Mouse (Mus musculus): ENCODE results near the gene Krtap4-6. TPM values are rescaled to one million over a fixed set of nuclear protein-coding genes. Genes with fewer than 3 reads are reported as not detected.
"Not testable (repeated sequence)": the region's sequence is repeated elsewhere in the genome, so short reads cannot be mapped to it uniquely, and the experiment has no call there.

The Krtap4-6 gene
- not detected in 2 replicates for total RNA-seq (2015; ENCODE audit: low replicate concordance)
- not detected in 2 replicates for total RNA-seq (2017; ENCODE audit: low replicate concordance)

GRCm38 (mm10) chr11:99665860-99666259 is at the start of gene Krtap4-6:
Krtap4-6 (minus strand) TSS chr11:99665960.
- no peak for ATAC-seq (replicated peaks; ENCODE audit: low FRiP score, poor library complexity, severe bottlenecking)

- ATAC-seq (replicated peaks; ENCODE audit: low FRiP score, poor library complexity, severe bottlenecking), result no peak
Observed at GRCm38 (mm10) chr11:99690463-99690862, 24.7 kb upstream of the Krtap4-6 start, which contains the start of gene Gm14190. Gm14190 (minus strand) TSS chr11:99690740.

- ATAC-seq (replicated peaks; ENCODE audit: low FRiP score, poor library complexity, severe bottlenecking), result not testable (repeated sequence)
Observed at GRCm38 (mm10) chr11:99685235-99685634, 19.5 kb upstream of the Krtap4-6 start.

GRCm38 (mm10) chr11:99683481-99683880 is 17.7 kb upstream of the Krtap4-6 start:
- ATAC-seq (replicated peaks; ENCODE audit: low FRiP score, poor library complexity, severe bottlenecking), result no peak

GRCm38 (mm10) chr11:99662802-99663201 is 3.0 kb downstream of the Krtap4-6 start:
- ATAC-seq (replicated peaks; ENCODE audit: low FRiP score, poor library complexity, severe bottlenecking), result no peak

- no peak for ATAC-seq (replicated peaks; ENCODE audit: low FRiP score, poor library complexity, severe bottlenecking)
Observed at GRCm38 (mm10) chr11:99659256-99659655, 6.5 kb downstream of the Krtap4-6 start.

- ATAC-seq (replicated peaks; ENCODE audit: low FRiP score, poor library complexity, severe bottlenecking), result not testable (repeated sequence)
Observed at GRCm38 (mm10) chr11:99658467-99659010, 7.2 kb downstream of the Krtap4-6 start, which contains the start of gene Gm11563. Gm11563 (minus strand) TSS chr11:99658960.

- no peak for ATAC-seq (replicated peaks; ENCODE audit: low FRiP score, poor library complexity, severe bottlenecking)
Observed at GRCm38 (mm10) chr11:99657051-99657450, 8.7 kb downstream of the Krtap4-6 start.

GRCm38 (mm10) chr11:99650136-99650535 is 15.6 kb downstream of the Krtap4-6 start, which contains the start of gene Gm11555:
Gm11555 (minus strand) TSS chr11:99650236.
- ATAC-seq (replicated peaks; ENCODE audit: low FRiP score, poor library complexity, severe bottlenecking), result no peak

- no peak for ATAC-seq (replicated peaks; ENCODE audit: low FRiP score, poor library complexity, severe bottlenecking)
Observed at GRCm38 (mm10) chr11:99646444-99646843, 19.3 kb downstream of the Krtap4-6 start.

GRCm38 (mm10) chr11:99644351-99644750 is 21.4 kb downstream of the Krtap4-6 start:
- ATAC-seq (replicated peaks; ENCODE audit: low FRiP score, poor library complexity, severe bottlenecking), result no peak

- ATAC-seq (replicated peaks; ENCODE audit: low FRiP score, poor library complexity, severe bottlenecking), result not testable (repeated sequence)
Observed at GRCm38 (mm10) chr11:99643635-99644139, 22.1 kb downstream of the Krtap4-6 start, which contains the start of gene Krtap4-7. Krtap4-7 (minus strand) TSS chr11:99644089.

GRCm38 (mm10) chr11:99640926-99641325 is 24.8 kb downstream of the Krtap4-6 start:
- no peak for ATAC-seq (replicated peaks; ENCODE audit: low FRiP score, poor library complexity, severe bottlenecking)

- no peak for ATAC-seq (replicated peaks; ENCODE audit: low FRiP score, poor library complexity, severe bottlenecking)
Observed at GRCm38 (mm10) chr11:99637086-99637485, 28.7 kb downstream of the Krtap4-6 start.

- ATAC-seq (replicated peaks; ENCODE audit: low FRiP score, poor library complexity, severe bottlenecking), result no peak
Observed at GRCm38 (mm10) chr11:99634653-99635134, 31.1 kb downstream of the Krtap4-6 start, which contains the start of gene Krtap4-2. Krtap4-2 (minus strand) TSS chr11:99635084.

GRCm38 (mm10) chr11:99633293-99633692 is 32.5 kb downstream of the Krtap4-6 start:
- no peak for ATAC-seq (replicated peaks; ENCODE audit: low FRiP score, poor library complexity, severe bottlenecking)

GRCm38 (mm10) chr11:99630890-99631289 is 34.9 kb downstream of the Krtap4-6 start:
- ATAC-seq (replicated peaks; ENCODE audit: low FRiP score, poor library complexity, severe bottlenecking), result no peak

- no peak for ATAC-seq (replicated peaks; ENCODE audit: low FRiP score, poor library complexity, severe bottlenecking)
Observed at GRCm38 (mm10) chr11:99628138-99628537, 37.6 kb downstream of the Krtap4-6 start, which contains the start of gene Krtap4-1. Krtap4-1 (minus strand) TSS chr11:99628238.

- no peak for ATAC-seq (replicated peaks; ENCODE audit: low FRiP score, poor library complexity, severe bottlenecking)
Observed at GRCm38 (mm10) chr11:99620335-99620734, 45.4 kb downstream of the Krtap4-6 start, which contains the start of gene Gm11562. Gm11562 (minus strand) TSS chr11:99620435.

Measured in erythroid progenitor cell, adult 5-6 weeks (primary cell).